Mouse (Mus musculus) mature B cell (primary cell): ENCODE measurements around the gene Tyrobp.

Experiments
- in situ Hi-C: fragments of 300-500 bp; cut with MboI; formaldehyde crosslinking; loops from 2 replicates; pipeline ENCODE4 v1.14.3; 2019

Gene Tyrobp

GRCm38 (mm10) chr7:30423071-30423641 is 9.6 kb downstream of the Tyrobp start:
- in situ Hi-C loops = loop anchor here (10.0 kb wide), 1 partner anchor 48 kb away; no protein-coding TSS in a partner anchor

GRCm38 (mm10) chr7:30429327-30429726 is 15.8 kb downstream of the Tyrobp start:
- in situ Hi-C loops = loop anchor here (5.0 to 10.0 kb wide), 2 partner anchors 37 to 55 kb away; no protein-coding TSS in a partner anchor

- in situ Hi-C loops = no loop called here
These were observed 16.6 kb downstream of the Tyrobp start for GRCm38 (mm10) chr7:30430191-30430590.

- in situ Hi-C loops = no loop called here
These were observed 18.2 kb downstream of the Tyrobp start for GRCm38 (mm10) chr7:30431793-30432192.

GRCm38 (mm10) chr7:30434238-30434637 is 20.7 kb downstream of the Tyrobp start:
- in situ Hi-C loops = no loop called here

- in situ Hi-C loops = loop anchor here (5.0 kb wide), 1 partner anchor 48 kb away; no protein-coding TSS in a partner anchor
These were observed 21.1 kb downstream of the Tyrobp start for GRCm38 (mm10) chr7:30434701-30435100.

GRCm38 (mm10) chr7:30435156-30435555 is 21.6 kb downstream of the Tyrobp start:
- in situ Hi-C loops = loop anchor here (5.0 kb wide), 1 partner anchor 47 kb away; no protein-coding TSS in a partner anchor

GRCm38 (mm10) chr7:30436879-30437278 is 23.3 kb downstream of the Tyrobp start:
- in situ Hi-C loops = loop anchor here (5.0 kb wide), 1 partner anchor 45 kb away; no protein-coding TSS in a partner anchor

- in situ Hi-C loops = loop anchor here (5.0 kb wide), 1 partner anchor 43 kb away; no protein-coding TSS in a partner anchor
These were observed 26.2 kb downstream of the Tyrobp start for GRCm38 (mm10) chr7:30439734-30440133.

- in situ Hi-C loops = no loop called here
These were observed 27.1 kb downstream of the Tyrobp start for GRCm38 (mm10) chr7:30440697-30441096.

GRCm38 (mm10) chr7:30443696-30444095 is 30.1 kb downstream of the Tyrobp start:
- in situ Hi-C loops = no loop called here

- in situ Hi-C loops = no loop called here
These were observed 30.8 kb downstream of the Tyrobp start for GRCm38 (mm10) chr7:30444154-30444970.

GRCm38 (mm10) chr7:30444971-30445751 is 31.6 kb downstream of the Tyrobp start, which contains the start of gene Aplp1:
Gene Aplp1, minus strand, starts transcription at chr7:30445535.
- in situ Hi-C loops = no loop called here

- in situ Hi-C loops = no loop called here
These were observed 36.7 kb downstream of the Tyrobp start for GRCm38 (mm10) chr7:30450241-30450640.

GRCm38 (mm10) chr7:30453327-30453726 is 39.8 kb downstream of the Tyrobp start:
- in situ Hi-C loops = no loop called here

GRCm38 (mm10) chr7:30453766-30454165 is 40.2 kb downstream of the Tyrobp start:
- in situ Hi-C loops = no loop called here

GRCm38 (mm10) chr7:30454259-30454658 is 40.7 kb downstream of the Tyrobp start:
- in situ Hi-C loops = no loop called here

- in situ Hi-C loops = no loop called here
These were observed 42.9 kb downstream of the Tyrobp start for GRCm38 (mm10) chr7:30456487-30456886.

GRCm38 (mm10) chr7:30456911-30457628 is 43.5 kb downstream of the Tyrobp start:
- in situ Hi-C loops = no loop called here

GRCm38 (mm10) chr7:30457629-30458330 is 44.2 kb downstream of the Tyrobp start, which contains the start of the genes Kirrel2 and Nphs1:
Gene Kirrel2, minus strand, starts transcription at chr7:30457690.
Gene Nphs1, plus strand, starts transcription at chr7:30458315.
- in situ Hi-C loops = no loop called here

GRCm38 (mm10) chr7:30459484-30459883 is 45.9 kb downstream of the Tyrobp start:
- in situ Hi-C loops = no loop called here
